ENCODE assay signal across 8 mouse cellular contexts in genomic region chr17:57078336-57078735, GRCm38 (mm10). TPM values are rescaled to one million over a fixed set of nuclear protein-coding genes. Genes with fewer than 3 reads are reported as not detected.
DNase-seq lines count a peak whose midpoint lies in the region; ATAC-seq and TF ChIP-seq lines count a peak whose summit lies in the region.

Gene Dennd1c (minus strand): TSS chr17:57078514.

- H3K9ac ChIP-seq in liver, embryonic 11.5 days (ENCODE audit: low read depth, low read length) = 0 out of 2 replicates have a peak within 1 kb of the TSS, but pooled peaks have one; percentile 1

- H3K27ac ChIP-seq in liver, embryonic 11.5 days (ENCODE audit: low read depth, low read length) = no peak within 1 kb of the TSS
- H3K27ac ChIP-seq in small intestine, adult 2 months (ENCODE audit: insufficient read depth, low read depth, low read length) = peak within 1 kb of the TSS; percentile 50
- no peak within 1 kb of the TSS for H3K27ac ChIP-seq in kidney, adult 2 months (ENCODE audit: insufficient read depth, low read depth, low read length)

- no peak for DNase-seq in frontal cortex, adult 2 months (ENCODE audit: extremely low spot score in 1 of 2, low spot score in 1 of 2)
- peak; percentile 78 for DNase-seq in T-cell, adult 2 months (ENCODE audit: low spot score)
- no peak for DNase-seq in liver, embryonic 11.5 days (ENCODE audit: low spot score)
- DNase-seq in ovary, postnatal 36 days (ENCODE audit: low spot score) = no peak
- no peak for DNase-seq in kidney, adult 2 months
- DNase-seq in frontal cortex, postnatal 10 days (ENCODE audit: low spot score in 2 of 2) = no peak

- H3K36me3 ChIP-seq in liver, embryonic 11.5 days (ENCODE audit: control insufficient read depth, insufficient read depth, low read length) = no peaks in the 10 kb centered on the region
- no peaks in the 10 kb centered on the region for H3K36me3 ChIP-seq in small intestine, adult 2 months (ENCODE audit: control insufficient read depth, insufficient read depth, low read length)
- H3K36me3 ChIP-seq in kidney, adult 2 months (ENCODE audit: control insufficient read depth, insufficient read depth, low read length) = no peaks in the 10 kb centered on the region

- TF ChIP-seq POLR2A in small intestine, adult 2 months (IDR thresholded peaks at IDR 0.05; ENCODE audit: low read depth, low read length) = peak; percentile 62; the same call in 1 of the 2 replicates
- no peak for TF ChIP-seq POLR2A in kidney, adult 2 months (IDR thresholded peaks at IDR 0.05; ENCODE audit: low read depth, low read length)

- 25% methylated on average over 6 of the region's 6 CpGs for WGBS in liver, embryonic 11.5 days
- 58% methylated on average over 6 of the region's 6 CpGs for WGBS in small intestine, adult 2 months
- 54% methylated on average over 6 of the region's 6 CpGs for whole genome bisulfite sequencing in kidney, adult 2 months

- no peak within 1 kb of the TSS for H3K4me3 ChIP-seq in liver, embryonic 11.5 days (ENCODE audit: low read depth, low read length)
- H3K4me3 ChIP-seq in small intestine, adult 2 months (ENCODE audit: low read depth, low read length) = peak within 1 kb of the TSS; percentile 53
- no peak within 1 kb of the TSS; the same call in 1 of the 2 replicates for H3K4me3 ChIP-seq in kidney, adult 2 months (ENCODE audit: insufficient read depth, low read depth, low read length)

- peak within 1 kb of the TSS; percentile 26 for H3K4me2 ChIP-seq in liver, embryonic 11.5 days

- no peaks in the 10 kb centered on the region for H3K9me3 ChIP-seq in liver, embryonic 11.5 days (ENCODE audit: control insufficient read depth, low read length)

- ATAC-seq in frontal cortex, adult (ENCODE audit: low TSS enrichment) = 0 out of 2 replicates have a peak, but pooled peaks have one; percentile 10
- ATAC-seq in liver, embryonic 11.5 days (replicated peaks; ENCODE audit: low FRiP score) = peak; percentile 38

- H3K27me3 ChIP-seq in liver, embryonic 11.5 days (replicated peaks; ENCODE audit: control insufficient read depth, insufficient read depth, low read length) = no peaks in the 10 kb centered on the region
- H3K27me3 ChIP-seq in small intestine, adult 2 months (ENCODE audit: control insufficient read depth, insufficient read depth, low read length) = no peaks in the 10 kb centered on the region
- no peaks in the 10 kb centered on the region for H3K27me3 ChIP-seq in kidney, adult 2 months (replicated peaks; ENCODE audit: control insufficient read depth, insufficient read depth, low read length)

- TF ChIP-seq CTCF in small intestine, adult 2 months (IDR thresholded peaks at IDR 0.05; ENCODE audit: extremely low read depth, insufficient read length, insufficient replicate concordance, low read depth, low read length) = no peak
- TF ChIP-seq CTCF in kidney, adult 2 months (conservative IDR thresholded peaks at IDR 0.05; ENCODE audit: insufficient read depth, insufficient read length, low read depth, low read length) = no peak

- peaks cover 6% of the 10 kb centered on the region; the same call in 1 of the 2 replicates for H3K4me1 ChIP-seq in liver, embryonic 11.5 days (replicated peaks; ENCODE audit: control insufficient read depth, insufficient read depth, low read length)
- no peaks in the 10 kb centered on the region; the same call in 1 of the 2 replicates for H3K4me1 ChIP-seq in small intestine, adult 2 months (ENCODE audit: control insufficient read depth, insufficient read depth, insufficient read length, low read length)
- no peaks in the 10 kb centered on the region for H3K4me1 ChIP-seq in kidney, adult 2 months (ENCODE audit: control insufficient read depth, insufficient read depth, low read length)

RNA-seq across cellular contexts. Expression of gene Dennd1c, which starts in this region (rescaled TPM):
- polyA plus RNA-seq in frontal cortex, adult 2 months (2012; rRNA removed) = 2.3 and 2.4 TPM in 2 replicates
- 2.1 and 2.2 TPM in 2 replicates for polyA plus RNA-seq in liver, embryonic 11.5 days (2014; fragmentation: Nextera tagmentation; extraction: Ambion mirVana)
- polyA plus RNA-seq in small intestine, adult 2 months (2012; rRNA removed) = 9.1 and 13.6 TPM in 2 replicates
- polyA plus RNA-seq in kidney, adult 2 months (2012; rRNA removed) = 2.0 and 4.9 TPM in 2 replicates
